Mouse (Mus musculus): Measurements from ENCODE around the gene Plac1.

- TF ChIP-seq USF1 (IDR thresholded peaks at IDR 0.05; ENCODE audit: low read depth) (no peak), POLR2A (IDR thresholded peaks at IDR 0.05; ENCODE audit: insufficient read length, low read depth) (no peak), CEBPB (IDR thresholded peaks at IDR 0.05; ENCODE audit: insufficient read depth, poor library complexity, severe bottlenecking) (no peak), E2F4 (IDR thresholded peaks at IDR 0.05; ENCODE audit: insufficient read depth) (no peak), MAX (IDR thresholded peaks at IDR 0.05; ENCODE audit: low read depth) (no peak), TCF12 (IDR thresholded peaks at IDR 0.05; ENCODE audit: insufficient read depth, poor library complexity, severe bottlenecking) (no peak), POLR2AphosphoS2 (IDR thresholded peaks at IDR 0.05; ENCODE audit: insufficient read length, low read depth) (no peak), MYOG (IDR thresholded peaks at IDR 0.05; ENCODE audit: control insufficient read depth in 1 of 3, insufficient read depth in 1 of 3, insufficient read length in 2 of 3, low read depth in 2 of 3) (no peak), MYOD1 (IDR thresholded peaks at IDR 0.05; ENCODE audit: control insufficient read depth in 1 of 3, insufficient read length in 2 of 3, low read depth in 2 of 3) (no peak), TCF3 (IDR thresholded peaks at IDR 0.05; ENCODE audit: insufficient read length, low read depth) (no peak)
Measured at GRCm38 (mm10) chrX:53201616-53202015, 38.3 kb downstream of the Plac1 start.

Measured in myocyte (in vitro differentiated cells).